Mouse (Mus musculus): ENCODE results near the gene Ap2m1. TPM values are rescaled to one million over a fixed set of nuclear protein-coding genes. Genes with fewer than 3 reads are reported as not detected.

The Ap2m1 gene
- polyA plus RNA-seq, 1 experiment from 2014 or later = 395 TPM

DNA sequence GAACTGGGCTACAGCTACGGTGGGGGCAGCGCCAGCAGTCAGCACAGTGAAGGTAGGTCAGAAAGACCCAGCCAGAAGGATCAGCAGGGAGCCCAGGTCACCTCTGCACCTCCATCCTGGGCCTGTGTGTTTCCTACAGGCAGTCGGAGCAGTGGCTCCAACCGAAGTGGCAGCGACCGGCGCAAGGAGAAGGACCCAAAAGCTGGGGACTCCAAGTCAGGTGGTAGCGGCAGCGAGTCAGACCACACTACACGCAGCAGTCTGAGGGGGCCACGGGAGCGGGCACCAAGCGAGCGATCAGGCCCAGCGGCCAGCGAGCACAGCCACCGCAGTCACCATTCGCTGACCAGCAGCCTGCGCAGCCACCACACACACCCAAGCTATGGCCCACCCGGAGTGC is 4.3 kb upstream of the Ap2m1 start:
- H3K27me3 ChIP-seq = no peaks in the 10 kb centered on the region
- H3K9me3 ChIP-seq (replicated peaks) = no peaks in the 10 kb centered on the region
- H3K27ac ChIP-seq (replicated peaks) = no peak overlapping the region
- no peak overlapping the region for H3K4me3 ChIP-seq (replicated peaks)
- H3K36me3 ChIP-seq (replicated peaks) = peaks cover 66% of the 10 kb centered on the region
- H3K9ac ChIP-seq = no peak overlapping the region
- peaks cover 14% of the 10 kb centered on the region for H3K4me1 ChIP-seq (replicated peaks)
- WGBS (ENCODE audit: insufficient replicate concordance) = 85% methylated on average over 20 of the region's 20 CpGs
- ATAC-seq (ENCODE audit: insufficient read depth) = no peak
- H3K4me2 ChIP-seq = no peak overlapping the region

DNA sequence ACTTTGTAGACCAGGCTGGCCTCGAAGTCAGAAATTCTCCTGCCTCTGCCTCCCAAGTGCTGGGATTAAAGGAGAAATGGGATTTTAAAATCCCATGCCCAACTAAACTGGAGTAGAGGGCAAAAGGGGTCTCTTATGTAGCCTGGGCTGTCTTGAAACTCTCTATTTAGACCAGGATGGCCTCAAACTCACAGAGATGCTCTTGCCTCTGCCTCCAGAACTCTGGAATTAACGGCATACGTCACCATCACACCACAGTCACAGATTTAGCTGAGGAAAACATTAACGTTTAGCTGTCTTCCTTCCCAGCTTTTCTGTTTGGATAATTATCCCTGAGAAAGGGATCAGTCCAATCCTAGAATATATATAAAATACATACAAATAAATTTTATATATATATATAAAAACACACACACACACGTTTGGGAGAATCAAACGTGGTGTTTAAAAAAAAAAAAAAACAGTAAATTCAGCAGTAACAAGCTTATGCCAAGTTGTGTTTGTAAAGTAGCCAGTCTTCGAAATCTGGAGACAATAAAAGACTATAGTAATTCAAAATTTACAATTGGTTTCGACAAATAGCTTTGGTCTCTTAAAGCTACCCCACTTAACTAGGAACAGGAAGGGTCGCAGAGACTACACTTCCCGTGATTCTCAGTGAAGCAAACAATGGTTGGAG is 522 bp upstream of the Ap2m1 start:
- H3K27ac ChIP-seq (replicated peaks) = no peak overlapping the region
- peak overlapping the region; percentile 80 for H3K4me3 ChIP-seq (replicated peaks)
- no peaks in the 10 kb centered on the region for H3K9me3 ChIP-seq (replicated peaks)
- peak overlapping the region; percentile 51 for H3K4me2 ChIP-seq
- 34% methylated on average over 10 of the region's 10 CpGs for WGBS (ENCODE audit: insufficient replicate concordance)
- peaks cover 51% of the 10 kb centered on the region for H3K36me3 ChIP-seq (replicated peaks)
- H3K4me1 ChIP-seq (replicated peaks) = peaks cover 28% of the 10 kb centered on the region
- H3K9ac ChIP-seq = no peak overlapping the region
- H3K27me3 ChIP-seq = no peaks in the 10 kb centered on the region
- no peak for ATAC-seq (ENCODE audit: insufficient read depth)

DNA sequence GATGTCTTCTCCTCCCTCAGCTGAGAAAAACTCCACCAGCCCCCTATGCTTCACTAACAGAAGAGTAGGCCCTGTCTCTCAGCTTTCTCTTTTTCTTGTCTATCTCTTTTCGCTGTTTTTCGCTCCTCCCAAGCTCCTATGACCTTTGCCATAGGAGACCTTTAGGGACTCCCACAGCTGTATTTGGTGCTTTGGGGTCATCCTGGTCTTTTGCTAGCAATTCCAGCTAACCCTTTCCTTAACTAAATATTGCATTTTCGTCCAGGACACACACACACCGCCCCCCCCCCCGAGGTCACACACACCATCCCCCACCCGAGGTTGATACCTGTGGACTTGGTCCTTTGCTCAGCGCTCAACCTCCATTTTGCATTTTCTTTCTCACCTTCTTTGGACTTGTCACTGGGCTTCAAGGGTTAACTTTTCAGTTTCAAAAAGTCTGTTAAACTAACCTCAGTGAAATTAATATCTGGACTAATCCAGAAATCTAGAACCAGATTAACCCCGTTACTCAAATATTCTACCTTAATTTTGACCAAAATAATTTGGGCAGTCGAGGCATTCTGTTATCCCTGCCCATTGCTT is 895 bp downstream of the Ap2m1 start:
- no peaks in the 10 kb centered on the region for H3K9me3 ChIP-seq (replicated peaks)
- peak overlapping the region; percentile 79 for H3K4me2 ChIP-seq
- no peak for ATAC-seq (ENCODE audit: insufficient read depth)
- peaks cover 53% of the 10 kb centered on the region for H3K36me3 ChIP-seq (replicated peaks)
- H3K27ac ChIP-seq (replicated peaks) = peak overlapping the region; percentile 96
- peaks cover 38% of the 10 kb centered on the region for H3K4me1 ChIP-seq (replicated peaks)
- peak overlapping the region; percentile 80 for H3K4me3 ChIP-seq (replicated peaks)
- no peaks in the 10 kb centered on the region for H3K27me3 ChIP-seq
- peak overlapping the region; percentile 88 for H3K9ac ChIP-seq
- 16% methylated on average over 9 of the region's 9 CpGs for WGBS (ENCODE audit: insufficient replicate concordance)

DNA sequence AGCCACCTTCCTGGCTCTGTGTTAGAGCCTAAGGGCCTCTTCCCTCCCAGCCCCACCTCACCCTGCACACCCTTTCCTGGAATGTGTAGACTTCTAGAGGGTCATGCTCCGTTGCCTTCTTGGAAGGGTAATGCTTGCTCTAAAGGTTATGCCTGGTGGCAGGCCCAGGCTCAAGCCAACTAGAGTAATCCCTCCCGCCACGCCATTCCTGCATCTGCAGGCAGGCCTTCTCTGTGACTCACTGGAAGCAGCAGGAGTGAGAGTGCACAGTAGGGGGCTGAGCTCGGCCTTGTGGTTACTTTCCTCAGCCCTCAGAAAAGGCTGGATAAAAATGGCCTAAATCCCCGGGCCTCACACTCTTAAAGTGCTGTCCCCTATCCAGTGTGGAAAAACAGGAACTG is 1.8 kb downstream of the Ap2m1 start:
- peak overlapping the region; percentile 88 for H3K9ac ChIP-seq
- H3K36me3 ChIP-seq (replicated peaks) = peaks cover 53% of the 10 kb centered on the region
- peaks cover 38% of the 10 kb centered on the region for H3K4me1 ChIP-seq (replicated peaks)
- H3K27ac ChIP-seq (replicated peaks) = peak overlapping the region; percentile 96
- H3K9me3 ChIP-seq (replicated peaks) = no peaks in the 10 kb centered on the region
- H3K4me3 ChIP-seq (replicated peaks) = peak overlapping the region; percentile 80
- no peak for ATAC-seq (ENCODE audit: insufficient read depth)
- H3K4me2 ChIP-seq = peak overlapping the region; percentile 79
- H3K27me3 ChIP-seq = no peaks in the 10 kb centered on the region
- WGBS (ENCODE audit: insufficient replicate concordance) = 30% methylated on average over 5 of the region's 5 CpGs

DNA sequence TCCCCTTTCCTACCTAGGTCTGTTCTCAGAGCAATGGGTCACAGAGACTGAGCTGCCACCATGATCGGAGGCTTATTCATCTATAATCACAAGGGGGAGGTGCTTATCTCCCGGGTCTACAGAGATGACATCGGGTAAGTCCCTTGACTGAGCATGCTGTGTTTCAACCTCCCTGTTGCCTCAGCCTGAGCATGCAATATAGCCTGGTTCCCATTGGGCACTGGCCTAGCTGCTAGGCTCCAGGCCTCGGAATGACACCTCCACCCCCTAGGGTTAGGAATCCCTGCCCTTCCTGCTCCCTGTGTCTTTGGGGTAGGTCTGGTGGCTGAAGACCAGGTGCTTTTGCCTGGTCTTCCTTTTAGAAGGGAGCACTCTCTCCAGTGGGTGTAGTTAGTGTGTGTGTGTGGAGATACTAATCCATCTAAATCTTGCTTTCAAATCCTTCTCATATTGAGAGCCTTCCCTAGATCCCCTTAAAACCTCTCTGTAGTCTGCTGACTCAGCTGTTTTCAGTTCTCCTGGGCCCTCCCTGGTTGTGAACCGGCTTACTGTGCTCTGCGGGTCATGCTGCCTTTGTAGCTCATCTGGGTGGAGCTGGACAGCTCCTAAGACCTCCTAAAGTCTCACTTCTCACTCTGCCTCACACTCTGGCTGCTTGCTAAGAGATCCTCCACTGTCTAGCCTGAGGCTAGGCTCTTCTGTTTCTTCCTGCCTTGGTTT is 2.5 kb downstream of the Ap2m1 start:
- Histone ChIP-seq H3K4me1 (replicated peaks) (peaks cover 38% of the 10 kb centered on the region), H3K9me3 (replicated peaks) (no peaks in the 10 kb centered on the region), H3K36me3 (replicated peaks) (peaks cover 57% of the 10 kb centered on the region), H3K9ac (peak overlapping the region; percentile 88), H3K4me3 (replicated peaks) (peak overlapping the region; percentile 80), H3K27me3 (no peaks in the 10 kb centered on the region), H3K4me2 (peak overlapping the region; percentile 79), H3K27ac (replicated peaks) (peak overlapping the region; percentile 96)
- 29% methylated on average over 6 of the region's 6 CpGs for WGBS (ENCODE audit: insufficient replicate concordance)
- no peak for ATAC-seq (ENCODE audit: insufficient read depth)

DNA sequence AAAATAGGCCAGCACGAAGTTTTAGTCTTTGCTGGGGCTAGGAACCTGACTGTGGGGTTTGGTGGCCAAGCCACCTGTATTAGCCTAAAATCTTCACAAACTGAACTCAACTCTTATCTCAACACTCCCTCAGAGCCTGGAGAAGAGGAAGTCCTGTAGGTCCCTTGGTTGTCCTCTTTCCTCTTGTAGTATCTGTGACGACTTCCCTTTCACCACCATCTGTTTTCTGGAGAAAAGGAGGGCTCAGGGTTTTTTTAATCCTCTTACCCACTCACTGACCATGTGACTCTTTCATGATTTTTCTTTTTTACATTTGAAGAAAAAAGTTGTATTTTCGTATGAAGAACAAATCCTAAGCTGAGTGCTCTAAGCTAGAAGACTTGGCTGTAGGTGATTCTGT is 4.4 kb downstream of the Ap2m1 start:
- ATAC-seq (ENCODE audit: insufficient read depth) = no peak
- H3K4me1 ChIP-seq (replicated peaks) = peaks cover 38% of the 10 kb centered on the region
- WGBS (ENCODE audit: insufficient replicate concordance) = 34% methylated on average over 3 of the region's 3 CpGs
- H3K9me3 ChIP-seq (replicated peaks) = no peaks in the 10 kb centered on the region
- H3K36me3 ChIP-seq (replicated peaks) = peaks cover 68% of the 10 kb centered on the region
- H3K27ac ChIP-seq (replicated peaks) = 0 out of 2 replicates have a peak overlapping the region, but pooled peaks have one; percentile 15
- H3K9ac ChIP-seq = no peak overlapping the region
- no peak overlapping the region for H3K4me3 ChIP-seq (replicated peaks)
- H3K27me3 ChIP-seq = no peaks in the 10 kb centered on the region
- H3K4me2 ChIP-seq = no peak overlapping the region

DNA sequence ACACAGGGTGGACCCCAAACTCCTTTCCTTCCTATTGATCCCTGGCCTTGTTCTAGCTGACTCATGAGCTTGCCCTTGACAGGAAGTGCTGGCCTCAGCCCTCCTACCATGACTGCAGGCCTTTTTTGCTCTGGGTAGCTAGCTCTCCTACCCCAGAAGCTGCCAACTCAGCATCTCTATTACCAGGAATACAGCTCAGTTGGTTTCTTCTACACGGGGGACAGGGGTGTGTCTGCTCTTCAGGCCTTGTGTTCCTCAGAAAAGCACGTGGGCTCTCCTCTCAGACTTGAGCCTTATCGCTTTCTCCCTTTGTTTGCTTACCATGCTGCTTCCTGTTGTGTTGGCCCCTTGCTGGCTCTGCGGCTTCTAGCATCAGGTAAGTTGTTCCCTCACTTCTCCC is 5.2 kb downstream of the Ap2m1 start:
- Histone ChIP-seq H3K9me3 (replicated peaks) (no peaks in the 10 kb centered on the region), H3K36me3 (replicated peaks) (peaks cover 76% of the 10 kb centered on the region), H3K4me2 (no peak overlapping the region), H3K9ac (no peak overlapping the region), H3K27me3 (no peaks in the 10 kb centered on the region), H3K4me1 (replicated peaks) (peaks cover 38% of the 10 kb centered on the region), H3K4me3 (replicated peaks) (no peak overlapping the region), H3K27ac (replicated peaks) (0 out of 2 replicates have a peak overlapping the region, but pooled peaks have one; percentile 15)
- WGBS (ENCODE audit: insufficient replicate concordance) = 38% methylated on average over 4 of the region's 4 CpGs
- no peak for ATAC-seq (ENCODE audit: insufficient read depth)

DNA sequence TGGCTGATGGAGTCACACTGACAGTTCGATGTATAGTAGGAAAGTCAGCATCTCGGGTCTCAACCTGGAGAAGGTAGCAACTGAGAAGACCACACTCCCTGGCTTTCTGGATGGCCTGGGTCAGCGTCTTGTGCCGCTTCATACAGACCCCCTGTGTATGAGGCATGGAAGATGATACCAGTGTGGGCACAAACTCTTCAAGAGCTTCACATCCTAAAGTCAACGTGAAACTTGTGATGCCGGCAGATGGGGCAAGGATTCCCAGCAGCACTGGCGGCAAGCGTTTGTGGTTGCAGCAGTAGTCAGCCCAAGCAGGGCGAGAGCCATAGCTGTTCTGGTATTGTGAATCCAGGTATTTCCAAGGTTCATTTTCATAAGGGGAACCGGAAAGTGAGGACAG is 10.4 kb downstream of the Ap2m1 start:
- WGBS (ENCODE audit: insufficient replicate concordance) = 81% methylated on average over 10 of the region's 10 CpGs
- Histone ChIP-seq H3K4me3 (replicated peaks) (no peak overlapping the region), H3K9me3 (replicated peaks) (no peaks in the 10 kb centered on the region), H3K36me3 (replicated peaks) (peaks cover 62% of the 10 kb centered on the region), H3K27ac (replicated peaks) (no peak overlapping the region), H3K4me1 (replicated peaks) (peaks cover 33% of the 10 kb centered on the region), H3K4me2 (no peak overlapping the region), H3K27me3 (no peaks in the 10 kb centered on the region), H3K9ac (no peak overlapping the region)
- no peak for ATAC-seq (ENCODE audit: insufficient read depth)

DNA sequence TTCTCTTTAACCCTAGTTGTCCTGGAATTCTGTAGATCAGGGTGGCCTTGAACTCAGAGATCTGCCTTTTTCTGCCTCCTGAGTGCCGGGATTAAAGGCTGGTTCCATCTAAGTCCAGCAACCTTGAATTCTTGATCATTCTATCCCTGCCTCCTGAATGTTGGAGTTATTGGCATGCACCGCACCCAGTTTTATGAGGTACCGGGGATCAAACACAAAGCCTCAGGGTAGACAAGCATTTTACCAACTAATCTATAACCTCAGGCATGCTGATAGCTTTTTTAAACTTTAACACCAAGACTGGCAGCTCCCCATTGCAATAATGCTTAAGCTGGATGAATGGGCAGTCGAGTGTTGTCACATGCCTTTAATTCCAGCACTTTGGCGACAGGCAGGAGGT is 12.1 kb downstream of the Ap2m1 start:
- Histone ChIP-seq H3K27me3 (no peaks in the 10 kb centered on the region), H3K4me1 (replicated peaks) (peaks cover 32% of the 10 kb centered on the region), H3K27ac (replicated peaks) (peak overlapping the region; percentile 85), H3K4me2 (peak overlapping the region; percentile 76), H3K4me3 (replicated peaks) (peak overlapping the region; percentile 84), H3K36me3 (replicated peaks) (peaks cover 61% of the 10 kb centered on the region), H3K9me3 (replicated peaks) (no peaks in the 10 kb centered on the region), H3K9ac (no peak overlapping the region)
- ATAC-seq (ENCODE audit: insufficient read depth) = no peak
- whole genome bisulfite sequencing (ENCODE audit: insufficient replicate concordance) = 49% methylated on average over 5 of the region's 5 CpGs

DNA sequence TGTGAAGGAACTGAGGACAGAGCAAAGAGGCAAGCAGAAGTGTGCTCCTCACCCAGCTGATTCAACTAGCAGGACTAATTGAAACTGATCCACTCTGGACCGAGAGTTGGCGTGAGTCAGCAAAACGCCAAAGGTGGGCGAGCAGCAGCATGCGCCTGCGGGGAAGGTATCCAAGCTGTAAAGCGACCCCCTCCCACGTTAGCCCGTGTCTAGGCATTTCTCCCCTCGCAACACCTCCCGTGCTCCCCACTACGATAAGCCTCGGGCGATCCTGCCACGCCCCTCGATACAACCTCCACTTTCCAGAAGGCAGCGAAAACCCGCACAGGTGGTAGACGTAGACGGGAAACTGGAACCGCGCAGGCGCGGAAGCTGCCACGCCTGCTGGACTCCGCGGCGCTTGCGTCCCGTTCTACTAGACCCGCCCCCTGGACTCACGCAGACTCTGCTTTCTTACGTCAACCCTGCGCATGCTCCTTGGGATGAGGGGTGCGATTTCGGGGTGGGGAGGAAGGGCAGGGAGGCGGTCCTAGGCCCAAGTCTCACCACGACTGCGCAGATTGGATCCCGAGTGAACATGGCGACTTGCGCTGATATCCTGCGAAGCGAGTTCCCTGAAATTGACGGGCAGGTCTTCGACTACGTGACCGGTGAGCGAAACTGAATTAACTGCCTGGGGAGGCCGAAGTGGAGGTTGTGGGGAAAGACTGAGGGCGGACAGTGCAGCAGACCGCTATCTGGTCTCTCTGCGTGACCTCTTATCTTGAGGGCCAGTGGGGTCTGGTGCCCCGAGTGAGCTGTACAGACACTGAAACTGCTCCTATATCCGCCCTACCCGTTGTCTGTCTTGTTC is 13.0 kb downstream of the Ap2m1 start, which contains the start of gene Abcf3:
TSS of gene Abcf3 (plus strand) at position 482 of the 853 bp plus-strand sequence.
- peak within 1 kb of the TSS; percentile 84 for H3K4me3 ChIP-seq (replicated peaks)
- H3K4me2 ChIP-seq = peak within 1 kb of the TSS; percentile 85
- H3K27me3 ChIP-seq = no peaks in the 10 kb centered on the region
- peak within 1 kb of the TSS; percentile 75 for H3K9ac ChIP-seq
- peak; percentile 98 for ATAC-seq (ENCODE audit: insufficient read depth)
- H3K4me1 ChIP-seq (replicated peaks) = peaks cover 32% of the 10 kb centered on the region
- H3K36me3 ChIP-seq (replicated peaks) = peaks cover 62% of the 10 kb centered on the region
- H3K9me3 ChIP-seq (replicated peaks) = no peaks in the 10 kb centered on the region
- under 1% methylated on average over 56 of the region's 56 CpGs for WGBS (ENCODE audit: insufficient replicate concordance)
- H3K27ac ChIP-seq (replicated peaks) = peak within 1 kb of the TSS; percentile 85

Measured in liver, embryonic 15.5 days (tissue).